Mouse (Mus musculus) erythroblast, embryonic 14.5 days (primary cell): ENCODE results near the gene Hrk.

Source experiments
- GATA1 ChIP-seq: IDR thresholded peaks from 2 replicates; pipeline ENCODE4 v1.6.1; 2012; ENCODE audit warnings: low read length, inconsistent platforms, mixed read lengths
- TAL1 ChIP-seq: IDR thresholded peaks from 3 replicates; pipeline ENCODE4 v1.6.1; 2012; ENCODE audit warnings: low read length, inconsistent platforms, mixed read lengths

GRCm38 (mm10) chr5:118223142-118223757, 58.8 kb downstream of the Hrk start:
- TF ChIP-seq TAL1 (no peak), GATA1 (no peak)
